Mouse (Mus musculus): ENCODE data around the gene Id1. TPM values are rescaled to one million over a fixed set of nuclear protein-coding genes. Genes with fewer than 3 reads are reported as not detected.

Gene Id1
- polyA plus RNA-seq, 1 experiment, result 633 TPM

GRCm38 (mm10) chr2:152723651-152724331 lies 12.3 kb upstream of the Id1 start:
- no peak for DNase-seq (ENCODE audit: low spot score)

- no peak for DNase-seq (ENCODE audit: low spot score)
Observed at GRCm38 (mm10) chr2:152724332-152724723, 11.7 kb upstream of the Id1 start.

- no peak for DNase-seq (ENCODE audit: low spot score)
Observed at GRCm38 (mm10) chr2:152725178-152725750, 10.8 kb upstream of the Id1 start.

DNA sequence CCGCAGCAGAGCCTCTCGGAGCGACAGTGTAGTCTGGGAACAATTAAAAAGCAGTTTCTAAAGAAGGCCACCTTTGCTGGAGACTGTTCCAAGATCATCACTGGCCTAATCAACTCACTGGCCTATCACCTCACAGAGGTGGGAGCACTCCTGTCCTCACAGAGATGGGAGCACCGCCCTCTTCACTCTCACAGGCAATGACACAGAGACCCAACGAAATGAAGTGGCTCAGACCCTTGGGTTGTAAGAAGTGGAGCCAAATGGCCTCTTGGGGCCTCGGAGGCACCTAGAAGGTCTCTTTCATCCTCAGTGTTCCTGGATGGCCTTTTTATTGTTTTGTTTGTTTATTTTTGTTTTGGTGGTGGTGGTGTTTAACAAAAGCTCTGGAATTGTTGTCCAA lies 9.8 kb upstream of the Id1 start:
- no peak for DNase-seq (ENCODE audit: low spot score)

DNA sequence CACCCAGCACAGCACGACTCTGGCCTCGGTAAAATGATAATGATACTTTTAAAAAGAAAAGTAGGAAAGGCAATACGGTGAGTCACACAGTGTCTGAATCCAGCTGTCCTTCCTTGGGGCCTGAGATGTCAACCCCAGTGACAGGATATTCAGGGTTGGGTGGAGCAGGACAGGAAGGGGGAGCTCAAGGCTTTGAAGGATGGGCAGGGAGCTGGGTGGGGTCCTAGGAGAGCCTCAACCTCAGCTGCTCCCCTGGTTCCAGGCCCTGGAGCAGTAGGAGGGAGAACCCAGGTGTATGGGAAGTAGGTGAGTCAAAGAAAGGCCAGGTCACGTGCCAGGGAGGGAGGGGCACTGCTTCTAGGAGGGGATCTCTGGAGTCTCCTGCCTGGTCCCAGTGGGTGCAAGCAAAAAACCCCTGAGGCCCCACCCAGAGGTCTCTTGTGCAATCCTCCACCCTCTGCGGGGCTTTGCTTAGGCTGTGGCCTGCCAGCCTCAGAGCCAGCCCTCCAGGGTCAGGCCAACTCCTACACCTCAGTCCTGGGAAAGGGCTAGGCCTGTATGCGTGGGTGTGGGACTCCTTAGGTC lies 9.2 kb upstream of the Id1 start:
- DNase-seq (ENCODE audit: low spot score), result no peak

DNA sequence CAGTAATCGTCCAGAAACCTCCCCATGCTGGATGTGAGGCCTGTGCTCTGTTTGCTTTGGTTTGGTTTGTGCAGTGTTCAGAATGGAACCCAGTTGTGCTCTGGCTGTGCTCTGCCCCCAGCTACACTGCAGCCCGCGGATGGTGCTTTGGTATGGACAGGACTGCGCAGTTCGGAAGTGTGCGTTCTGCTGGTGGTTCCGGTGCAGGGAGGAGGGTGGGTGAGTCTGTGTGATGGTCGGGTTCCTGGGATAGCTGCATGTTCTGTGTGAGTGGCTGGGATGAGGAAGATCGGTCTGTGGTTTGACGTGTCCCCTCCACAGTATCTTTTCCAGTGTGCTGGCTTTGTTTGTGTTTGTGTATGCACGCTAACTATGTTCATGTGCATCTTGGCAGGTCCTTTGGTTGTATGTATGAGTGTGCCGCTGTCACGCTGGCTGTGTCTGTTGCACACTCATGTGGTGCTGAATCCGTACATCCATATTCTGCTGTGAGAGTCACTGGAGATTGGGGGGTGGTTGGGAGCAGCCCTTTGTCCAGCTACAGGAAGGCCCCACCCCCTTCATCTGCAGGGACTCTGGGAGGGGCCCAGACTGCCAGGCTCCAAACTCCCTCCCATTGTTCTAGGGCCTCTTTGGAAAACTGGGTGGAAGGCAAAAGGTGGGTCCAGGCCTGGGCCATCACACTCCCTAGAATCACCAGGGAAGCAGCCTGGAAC lies 8.1 kb upstream of the Id1 start:
- no peak for DNase-seq (ENCODE audit: low spot score)

GRCm38 (mm10) chr2:152728594-152728993 lies 7.5 kb upstream of the Id1 start:
- no peak for DNase-seq (ENCODE audit: low spot score)

GRCm38 (mm10) chr2:152729013-152729635 lies 6.9 kb upstream of the Id1 start:
- no peak for DNase-seq (ENCODE audit: low spot score)

DNA sequence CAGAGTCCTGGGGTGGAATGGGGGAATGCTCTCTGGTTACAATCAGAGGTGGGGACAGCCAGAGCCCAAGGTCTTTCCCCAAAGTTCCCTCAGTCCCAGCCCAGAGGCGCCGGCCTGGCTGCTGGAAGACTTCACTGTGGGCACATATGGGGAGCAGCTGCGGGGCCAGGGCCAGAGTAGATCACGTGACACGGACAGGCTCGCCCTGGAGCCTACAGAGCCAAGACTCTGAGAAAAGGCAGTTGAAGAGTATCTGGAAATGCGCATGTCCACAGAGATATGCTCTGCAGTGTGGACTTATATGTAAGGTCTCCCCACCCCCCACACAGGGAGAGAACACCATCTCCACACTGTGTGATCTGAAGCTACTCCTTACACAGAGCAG lies 6.4 kb upstream of the Id1 start:
- DNase-seq (ENCODE audit: low spot score), result no peak

DNA sequence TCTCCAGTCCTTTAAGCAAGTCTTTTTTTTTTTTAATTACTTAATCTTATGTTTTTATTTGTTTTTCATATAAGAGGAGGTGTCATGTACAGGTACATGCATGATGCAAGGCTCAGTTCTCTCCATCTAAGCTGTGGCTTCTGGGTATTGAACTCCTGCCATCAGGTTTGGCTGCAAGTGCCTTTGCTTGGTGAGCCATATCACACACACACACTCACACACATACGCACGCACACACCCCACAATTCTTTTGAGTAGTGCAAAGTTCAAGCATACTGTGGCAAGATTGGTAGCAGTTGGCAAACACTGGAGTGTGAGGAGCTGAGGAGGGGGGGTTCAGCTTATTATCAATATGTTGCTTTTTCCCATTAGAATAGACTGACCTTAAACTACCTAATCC lies 2.9 kb upstream of the Id1 start:
- DNase-seq (ENCODE audit: low spot score), result no peak

DNA sequence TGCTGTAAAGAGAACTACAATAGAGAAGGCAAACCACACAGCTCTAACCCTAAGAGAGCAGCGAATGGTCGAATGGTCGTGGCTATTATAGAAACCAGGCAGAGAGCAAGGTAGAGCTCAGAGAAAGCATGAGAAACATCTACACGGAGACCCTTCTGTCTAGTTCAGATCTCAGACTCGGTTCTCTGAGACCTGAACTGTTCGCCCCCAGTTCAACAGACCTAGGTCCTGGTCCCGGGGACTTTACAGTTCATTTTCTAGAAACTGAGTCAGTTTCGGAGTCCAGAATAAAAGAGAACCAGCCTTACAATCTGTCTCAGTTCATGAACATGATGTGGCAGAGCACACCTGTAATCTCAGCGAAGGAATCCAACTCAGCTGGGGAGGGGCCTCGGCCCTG lies 1.6 kb upstream of the Id1 start:
- DNase-seq (ENCODE audit: low spot score), result no peak

GRCm38 (mm10) chr2:152734984-152735383 lies 1.1 kb upstream of the Id1 start:
- peak; percentile 88 for DNase-seq (ENCODE audit: low spot score)

DNA sequence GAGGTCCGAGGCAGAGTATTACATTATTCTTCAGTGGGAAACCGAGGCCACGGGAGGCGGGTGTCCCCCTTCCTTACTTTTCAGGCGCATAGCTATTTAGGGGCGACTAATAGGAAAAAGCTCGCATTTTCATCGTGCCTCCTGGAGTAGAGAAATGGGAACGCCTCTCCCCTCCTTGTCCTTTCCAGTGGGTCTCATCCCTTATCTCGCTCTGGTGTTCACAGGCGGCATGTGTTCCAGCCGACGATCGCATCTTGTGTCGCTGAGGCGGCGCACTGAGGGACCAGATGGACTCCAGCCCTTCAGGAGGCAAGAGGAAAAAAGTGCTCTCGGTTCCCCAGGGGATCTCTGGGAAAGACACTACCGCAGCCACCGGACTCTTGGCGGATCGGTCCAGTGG lies 697 bp downstream of the Id1 start:
- no peak for DNase-seq (ENCODE audit: low spot score)

GRCm38 (mm10) chr2:152737306-152738221 lies 1.5 kb downstream of the Id1 start:
- no peak for DNase-seq (ENCODE audit: low spot score)

DNA sequence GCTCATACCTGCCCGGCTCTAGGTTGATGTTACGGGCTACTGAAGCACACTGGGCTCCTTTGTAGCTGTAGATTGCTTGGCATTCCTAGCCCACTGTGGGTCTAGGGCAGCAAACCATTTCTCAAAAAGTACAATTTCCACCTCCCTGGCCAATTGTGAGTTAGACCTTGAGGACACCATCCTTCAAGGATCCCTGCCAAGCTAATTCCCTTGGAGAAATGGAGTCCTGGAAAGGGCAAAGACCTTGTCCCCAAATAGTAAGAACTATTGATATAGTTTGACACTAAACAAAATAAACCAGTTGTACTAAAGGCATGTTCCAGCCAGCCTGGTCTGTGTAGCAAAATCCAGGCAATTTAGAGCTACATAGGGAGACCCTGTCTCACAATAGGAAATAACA lies 2.3 kb downstream of the Id1 start:
- no peak for DNase-seq (ENCODE audit: low spot score)

DNA sequence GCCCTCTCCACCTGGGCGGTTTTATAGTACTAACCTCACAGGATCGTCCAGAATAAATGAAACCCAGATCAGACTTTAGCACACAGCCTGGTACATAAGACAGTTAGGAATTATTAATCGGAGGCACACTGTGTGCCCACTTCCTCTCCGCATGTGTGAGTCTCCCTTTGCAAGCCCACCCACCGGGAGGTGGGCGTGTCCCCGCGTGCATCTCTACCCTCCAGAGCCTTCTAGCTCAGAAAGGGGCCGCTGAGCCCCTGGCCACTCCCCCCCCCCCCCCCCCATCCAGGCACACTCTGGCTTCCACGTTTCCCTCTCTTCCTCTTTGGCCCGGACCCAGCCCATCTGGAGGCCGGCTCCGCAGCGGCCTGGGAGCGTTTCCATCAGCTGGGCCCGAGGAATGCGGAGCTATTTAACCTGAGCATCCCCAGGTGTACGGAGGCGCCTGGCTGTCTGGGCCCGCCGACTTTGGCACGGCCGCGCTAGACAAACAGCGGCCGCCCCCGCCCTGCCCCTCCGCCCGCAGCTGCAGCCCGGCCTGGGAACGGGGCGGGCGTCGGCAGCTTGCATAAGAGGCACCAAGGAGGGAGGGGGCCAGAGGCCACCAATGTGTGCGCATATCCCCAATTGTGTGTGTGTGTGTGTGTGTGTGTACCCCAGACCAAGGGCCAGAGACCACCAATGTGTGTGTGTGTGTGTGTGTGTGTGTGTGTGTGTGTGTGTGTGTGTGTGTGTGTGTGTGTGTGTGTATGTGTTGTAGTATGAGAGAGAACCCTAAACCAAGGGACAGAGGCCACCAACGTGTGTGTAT lies 3.2 kb downstream of the Id1 start:
- peak; percentile 77 for DNase-seq (ENCODE audit: low spot score)

GRCm38 (mm10) chr2:152739842-152740260 lies 3.8 kb downstream of the Id1 start:
- DNase-seq (ENCODE audit: low spot score), result no peak

DNA sequence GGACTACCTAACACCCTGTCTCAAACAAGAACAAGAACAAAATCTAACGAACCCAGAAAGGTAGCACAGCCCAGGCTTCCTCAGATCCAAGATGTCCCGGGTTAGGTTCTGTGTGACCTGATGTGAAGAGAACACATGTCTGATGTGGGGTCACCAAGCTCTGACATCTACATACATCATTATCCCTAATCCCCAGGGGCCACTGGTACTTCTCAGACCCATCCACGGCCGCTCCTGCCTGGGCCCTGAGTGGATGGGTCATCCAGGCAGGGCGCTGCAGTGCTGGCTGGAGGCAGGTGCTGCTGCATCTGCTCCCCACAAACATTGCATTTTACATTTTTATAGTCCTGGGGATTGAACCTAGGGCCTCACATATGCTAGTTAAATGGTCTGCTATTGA lies 4.4 kb downstream of the Id1 start:
- DNase-seq (ENCODE audit: low spot score), result no peak

DNA sequence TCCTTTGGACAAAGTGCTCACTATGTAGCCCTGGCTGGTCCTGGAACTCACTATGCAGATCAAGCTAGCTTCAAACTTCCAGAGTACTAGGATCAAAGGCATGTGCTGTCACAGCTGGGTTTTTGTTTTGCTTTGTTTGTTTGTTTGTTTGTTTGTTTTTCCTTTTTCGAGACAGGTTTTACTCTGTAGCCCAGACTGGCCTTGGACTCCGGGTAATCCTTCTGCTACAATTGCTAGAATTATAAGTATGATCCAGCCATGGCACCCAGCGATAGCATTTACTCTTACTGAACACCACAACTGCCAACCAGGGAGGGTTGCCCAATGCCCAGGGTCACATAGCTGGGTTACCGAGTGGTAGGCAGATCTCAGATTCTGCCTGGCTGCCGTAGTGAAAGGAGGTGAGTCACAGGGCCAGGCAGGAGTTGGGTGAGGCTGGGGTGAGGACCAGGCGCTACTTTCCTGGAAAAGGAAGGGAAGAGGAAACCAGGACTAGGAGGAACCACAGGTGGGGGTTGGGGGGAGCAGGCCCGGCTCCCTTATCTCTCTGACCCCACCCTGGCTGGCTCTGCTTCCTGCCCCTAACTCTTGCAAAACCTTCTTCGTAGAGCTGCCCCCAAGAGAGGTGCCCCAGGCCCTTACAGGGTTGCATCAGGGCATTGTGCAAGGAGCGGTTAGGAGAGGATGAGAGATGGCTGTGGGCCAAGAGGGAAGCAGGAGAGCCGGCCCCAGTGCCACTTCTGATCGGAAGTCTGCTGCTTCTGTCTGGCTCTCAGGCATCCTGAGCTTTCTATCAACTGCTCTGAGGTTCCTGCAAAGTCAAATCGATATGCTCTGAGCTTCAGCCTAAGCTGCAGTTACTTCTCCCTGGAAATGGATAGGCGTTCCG lies 5.3 kb downstream of the Id1 start:
- DNase-seq (ENCODE audit: low spot score), result peak; percentile 60

All from urinary bladder, adult 2 months (tissue).